Mouse (Mus musculus) forebrain, embryonic 15.5 days (tissue): ENCODE measurements at regions not wholly inside any gene's neighbourhood (a gene's known extent, or its start where the extent isn't known, plus 50 kb on each side); places are given as distances from the start of the nearest gene placed in this dataset.
A peak's percentile ranks its signal among the peaks of the same experiment; 100 is the strongest.

ENCODE experiments used
- ATAC-seq: fragments of 200-750 bp; cut with Nextera tagmentation; replicated peaks from 2 replicates; pipeline ENCODE4 v1.8.0; 2017; ENCODE audit warnings: mild to moderate bottlenecking, moderate TSS enrichment, moderate library complexity
- H3K27ac ChIP-seq: fragments of 300-500 bp; sonication (generic); replicated peaks from 2 replicates; pipeline ENCODE4 v1.5.1; 2015; ENCODE audit warnings: mild to moderate bottlenecking, inconsistent platforms
- H3K27me3 ChIP-seq: fragments of 300-500 bp; sonication (generic); 2 replicates; pipeline ENCODE4 v1.6.1; 2015; ENCODE audit warnings: inconsistent platforms
- H3K36me3 ChIP-seq: fragments of 300-500 bp; sonication (generic); 2 replicates; pipeline ENCODE4 v1.6.1; 2015; ENCODE audit warnings: mild to moderate bottlenecking, inconsistent platforms
- H3K4me1 ChIP-seq: fragments of 300-500 bp; sonication (generic); 2 replicates; pipeline ENCODE4 v1.6.1; 2015; ENCODE audit warnings: inconsistent platforms
- H3K4me2 ChIP-seq: fragments of 300-500 bp; sonication (generic); replicated peaks from 2 replicates; pipeline ENCODE4 v1.6.1; 2015; ENCODE audit warnings: mild to moderate bottlenecking, inconsistent platforms
- H3K4me3 ChIP-seq: fragments of 300-500 bp; sonication (generic); 2 replicates; pipeline ENCODE4 v1.5.1; 2015; ENCODE audit warnings: mild to moderate bottlenecking, inconsistent platforms
- H3K9ac ChIP-seq: fragments of 300-500 bp; sonication (generic); replicated peaks from 2 replicates; pipeline ENCODE4 v1.6.1; 2015; ENCODE audit warnings: mild to moderate bottlenecking, inconsistent platforms
- H3K9me3 ChIP-seq: fragments of 300-500 bp; sonication (generic); 2 replicates; pipeline ENCODE4 v1.6.1; 2016; ENCODE audit warnings: inconsistent platforms
- WGBS: fragments of 180-500 bp; shearing (Covaris S2); methylation state at CpG from one replicate; pipeline ENCODE4 v1.1.7; 2015; ENCODE audit warnings: mixed read lengths; 5-methylcytosine and 5-hydroxymethylcytosine counted together

DNA sequence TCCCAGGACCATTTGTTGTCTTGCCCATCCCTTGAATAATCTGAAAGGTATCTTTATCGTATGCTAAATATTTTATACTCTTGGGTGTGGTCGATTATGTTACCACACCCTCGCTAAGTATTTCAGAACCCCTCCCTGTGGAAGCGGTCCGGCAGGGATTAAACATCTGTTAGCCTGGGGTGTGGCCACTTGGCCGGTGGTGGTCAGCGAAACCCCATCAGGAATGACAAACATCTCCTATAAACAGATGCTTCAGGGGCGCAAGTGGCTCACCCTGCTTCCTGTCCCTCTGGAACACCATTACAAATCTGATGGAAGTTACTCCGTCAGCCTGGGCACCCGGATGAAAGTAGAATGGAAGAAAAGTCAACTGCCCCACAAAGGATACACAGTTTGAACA lies 119.8 kb upstream of the Dyrk2 start:
- Histone ChIP-seq H3K9ac (no peak overlapping the region), H3K36me3 (no peaks in the 10 kb centered on the region), H3K27ac (no peak overlapping the region), H3K4me2 (no peak overlapping the region), H3K4me3 (no peak overlapping the region), H3K9me3 (no peaks in the 10 kb centered on the region), H3K4me1 (no peaks in the 10 kb centered on the region), H3K27me3 (no peaks in the 10 kb centered on the region)
- 89% methylated on average over 10 of the region's 10 CpGs for WGBS
- no peak for ATAC-seq

DNA sequence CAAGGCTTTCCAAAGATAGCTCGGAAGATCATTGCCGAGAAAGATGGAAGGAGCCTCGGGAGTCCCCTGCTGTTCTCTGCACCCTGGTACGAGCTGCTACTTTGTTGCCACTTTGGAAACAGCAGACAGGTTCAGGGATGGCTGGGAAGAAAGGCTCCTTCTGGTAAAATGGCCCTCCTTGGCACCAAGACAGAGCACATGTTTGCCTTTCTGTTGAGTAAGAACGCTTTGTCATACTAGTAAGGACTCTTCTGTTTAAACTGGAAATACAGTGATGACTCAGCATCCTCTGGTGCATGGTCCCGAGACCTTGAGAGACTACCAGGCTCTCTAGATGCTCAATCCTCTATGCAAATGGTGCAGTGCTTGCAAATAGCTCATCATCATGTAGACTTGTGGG lies 118.2 kb upstream of the Dyrk2 start:
- Histone ChIP-seq H3K9me3 (no peaks in the 10 kb centered on the region), H3K27me3 (no peaks in the 10 kb centered on the region), H3K4me2 (no peak overlapping the region), H3K9ac (no peak overlapping the region), H3K4me3 (no peak overlapping the region), H3K36me3 (no peaks in the 10 kb centered on the region), H3K27ac (no peak overlapping the region), H3K4me1 (no peaks in the 10 kb centered on the region)
- WGBS, result 87% methylated on average over 6 of the region's 6 CpGs
- ATAC-seq, result no peak

DNA sequence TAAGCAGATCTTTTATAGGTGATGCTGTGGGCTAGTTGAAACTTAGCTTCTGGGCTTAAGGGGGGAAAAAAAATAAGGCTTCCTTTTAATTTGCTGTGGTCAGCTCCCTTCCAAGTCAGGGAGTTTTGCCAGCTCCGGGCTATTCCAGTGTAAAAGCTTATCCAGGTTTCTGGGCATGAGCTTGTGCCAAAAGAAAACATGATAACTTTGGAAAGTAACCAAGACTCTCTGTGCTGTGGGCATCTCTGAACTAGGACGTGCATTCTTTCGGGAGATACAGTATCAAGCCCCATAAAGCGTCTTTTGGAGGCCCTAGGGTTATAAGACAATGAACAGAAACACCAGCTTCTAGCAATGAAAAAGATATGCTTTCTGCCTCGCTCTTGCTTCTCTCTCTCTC lies 114.6 kb upstream of the Dyrk2 start:
- H3K4me3 ChIP-seq, result no peak overlapping the region
- no peaks in the 10 kb centered on the region for H3K36me3 ChIP-seq
- H3K9me3 ChIP-seq, result no peaks in the 10 kb centered on the region
- H3K4me2 ChIP-seq, result no peak overlapping the region
- no peaks in the 10 kb centered on the region for H3K27me3 ChIP-seq
- no peak for ATAC-seq
- no peak overlapping the region for H3K9ac ChIP-seq
- H3K4me1 ChIP-seq, result 0 out of 2 replicates have a peak, but pooled peaks cover 3% of the 10 kb centered on the region
- no peak overlapping the region for H3K27ac ChIP-seq
- WGBS, result 75% methylated on average over 5 of the region's 5 CpGs

DNA sequence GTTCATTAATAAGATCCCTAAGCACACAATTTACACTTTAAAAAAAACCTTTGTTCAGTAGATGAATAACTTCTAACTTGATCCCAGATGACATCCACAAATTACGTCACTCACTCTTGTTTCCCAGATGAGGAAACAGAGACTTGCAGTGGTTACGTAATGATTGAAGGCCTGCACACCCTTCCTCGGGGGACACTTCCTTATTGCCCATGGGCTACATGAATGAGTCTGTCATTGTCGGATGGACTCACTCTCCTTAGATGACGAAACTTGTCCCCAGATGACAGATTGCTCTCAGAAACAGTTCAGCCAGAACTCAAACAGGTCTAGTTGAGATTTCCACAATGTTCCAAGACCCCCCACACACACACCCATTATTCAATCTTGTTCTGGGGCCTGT lies 111.4 kb upstream of the Dyrk2 start:
- Histone ChIP-seq H3K4me3 (no peak overlapping the region), H3K27me3 (no peaks in the 10 kb centered on the region), H3K36me3 (no peaks in the 10 kb centered on the region), H3K27ac (no peak overlapping the region), H3K9ac (no peak overlapping the region), H3K4me1 (0 out of 2 replicates have a peak, but pooled peaks cover 3% of the 10 kb centered on the region), H3K4me2 (no peak overlapping the region), H3K9me3 (no peaks in the 10 kb centered on the region)
- WGBS, result 76% methylated on average over 5 of the region's 5 CpGs
- no peak for ATAC-seq

DNA sequence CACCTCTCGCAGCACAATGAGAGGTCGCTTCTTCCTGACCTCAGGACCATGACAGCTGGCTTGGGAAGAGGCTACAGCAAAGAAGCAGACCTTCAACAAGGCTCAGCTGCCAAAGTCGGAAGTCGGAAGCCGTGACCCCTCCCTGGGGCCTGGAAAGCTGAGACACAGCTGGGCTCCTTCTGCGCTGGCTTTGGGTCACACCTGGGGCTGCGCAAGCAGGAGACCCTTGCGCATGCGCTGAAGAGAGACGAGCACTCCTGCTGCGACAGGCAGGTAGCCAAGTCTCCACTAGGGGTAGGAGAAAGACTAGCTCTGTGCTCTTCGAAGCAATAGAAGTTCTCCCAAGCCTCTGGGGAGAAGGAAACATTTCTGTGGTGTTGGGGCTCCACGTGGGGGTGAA lies 109.3 kb upstream of the Dyrk2 start:
- H3K4me1 ChIP-seq, result 0 out of 2 replicates have a peak, but pooled peaks cover 3% of the 10 kb centered on the region
- no peak overlapping the region for H3K27ac ChIP-seq
- H3K4me2 ChIP-seq, result no peak overlapping the region
- no peak overlapping the region for H3K4me3 ChIP-seq
- H3K9me3 ChIP-seq, result no peaks in the 10 kb centered on the region
- no peak for ATAC-seq
- 61% methylated on average over 13 of the region's 13 CpGs for WGBS
- H3K27me3 ChIP-seq, result no peaks in the 10 kb centered on the region
- no peaks in the 10 kb centered on the region for H3K36me3 ChIP-seq
- H3K9ac ChIP-seq, result no peak overlapping the region

DNA sequence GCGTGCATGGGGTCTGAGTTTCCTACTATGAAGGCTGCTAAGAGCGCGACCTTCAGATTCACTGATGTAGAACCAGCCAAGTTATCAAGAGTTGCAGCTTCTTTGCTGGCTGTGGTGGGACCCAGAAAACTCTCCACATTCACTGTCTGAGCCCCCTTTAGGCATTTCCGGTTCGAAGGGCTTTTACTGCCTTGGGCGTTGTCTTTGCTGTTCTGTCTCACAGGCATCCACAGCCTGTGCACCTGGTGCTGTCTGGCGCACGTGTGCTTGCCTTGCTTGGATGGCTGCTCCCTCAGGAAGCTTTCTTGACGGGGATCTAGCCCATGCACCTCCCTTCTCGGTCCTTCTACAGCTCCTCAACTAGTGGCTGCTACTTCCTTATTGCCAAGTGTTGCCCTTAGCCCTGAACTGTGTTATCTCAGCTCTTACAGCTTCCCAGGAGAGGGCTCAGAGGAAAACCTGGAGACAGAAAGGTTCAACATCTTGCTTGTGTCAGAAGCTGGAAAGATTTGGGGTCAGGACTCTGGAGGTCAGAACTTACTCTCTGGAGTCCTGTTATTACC lies 108.3 kb upstream of the Dyrk2 start:
- no peaks in the 10 kb centered on the region for H3K36me3 ChIP-seq
- H3K4me3 ChIP-seq, result no peak overlapping the region
- no peaks in the 10 kb centered on the region for H3K9me3 ChIP-seq
- ATAC-seq, result no peak
- no peaks in the 10 kb centered on the region for H3K27me3 ChIP-seq
- H3K9ac ChIP-seq, result no peak overlapping the region
- 84% methylated on average over 10 of the region's 10 CpGs for WGBS
- H3K4me2 ChIP-seq, result no peak overlapping the region
- no peak overlapping the region for H3K27ac ChIP-seq
- H3K4me1 ChIP-seq, result peaks cover 4% of the 10 kb centered on the region; the same call in 1 of the 2 replicates

DNA sequence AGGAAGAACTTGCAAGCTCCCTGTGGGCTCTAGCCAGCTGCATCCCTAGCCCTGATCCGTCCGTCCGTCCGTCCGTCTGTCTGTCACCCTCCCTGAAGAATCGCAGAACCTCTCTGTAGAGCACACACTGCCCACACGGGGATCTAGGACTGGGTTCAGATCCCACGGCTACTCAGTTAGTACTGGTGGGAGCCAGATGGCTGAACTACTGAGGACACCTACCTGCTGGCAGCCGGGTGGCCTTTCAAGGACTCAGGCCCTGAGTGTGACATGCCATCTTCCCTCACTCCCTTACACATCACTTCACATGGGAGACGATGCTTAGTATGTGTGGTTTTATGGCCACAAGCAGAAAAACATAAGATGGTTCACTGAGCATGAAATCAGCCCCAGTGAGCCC lies 106.4 kb upstream of the Dyrk2 start:
- Histone ChIP-seq H3K4me1 (peaks cover 2% of the 10 kb centered on the region; the same call in 1 of the 2 replicates), H3K36me3 (no peaks in the 10 kb centered on the region), H3K27ac (no peak overlapping the region), H3K4me3 (no peak overlapping the region), H3K4me2 (no peak overlapping the region), H3K27me3 (no peaks in the 10 kb centered on the region), H3K9ac (no peak overlapping the region), H3K9me3 (no peaks in the 10 kb centered on the region)
- WGBS, result 83% methylated on average over 10 of the region's 10 CpGs
- ATAC-seq, result no peak

DNA sequence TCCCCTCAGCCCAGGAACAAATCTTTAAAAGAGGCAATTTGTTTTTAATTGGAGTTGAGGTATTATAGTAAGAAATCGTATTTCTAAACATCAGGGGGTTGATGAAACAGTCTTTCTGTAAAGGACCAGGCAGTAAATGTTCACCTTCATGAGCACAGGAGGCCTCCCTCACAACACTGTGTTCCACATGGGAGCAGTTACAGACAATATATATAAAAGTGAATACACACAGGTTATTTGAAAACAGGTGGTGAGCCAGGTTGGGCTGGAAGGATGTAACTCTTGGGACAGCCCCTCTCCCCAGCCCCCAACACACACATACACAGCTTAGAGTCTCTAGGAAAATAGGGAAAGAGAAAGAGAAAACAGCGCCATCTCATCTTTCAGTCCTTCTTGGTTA lies 105.8 kb upstream of the Dyrk2 start:
- no peak overlapping the region for H3K27ac ChIP-seq
- no peak overlapping the region for H3K4me3 ChIP-seq
- no peak for ATAC-seq
- no peak overlapping the region for H3K4me2 ChIP-seq
- 74% methylated on average over 2 of the region's 2 CpGs for WGBS
- H3K36me3 ChIP-seq, result no peaks in the 10 kb centered on the region
- peaks cover 6% of the 10 kb centered on the region for H3K4me1 ChIP-seq
- no peaks in the 10 kb centered on the region for H3K9me3 ChIP-seq
- no peaks in the 10 kb centered on the region for H3K27me3 ChIP-seq
- H3K9ac ChIP-seq, result no peak overlapping the region

DNA sequence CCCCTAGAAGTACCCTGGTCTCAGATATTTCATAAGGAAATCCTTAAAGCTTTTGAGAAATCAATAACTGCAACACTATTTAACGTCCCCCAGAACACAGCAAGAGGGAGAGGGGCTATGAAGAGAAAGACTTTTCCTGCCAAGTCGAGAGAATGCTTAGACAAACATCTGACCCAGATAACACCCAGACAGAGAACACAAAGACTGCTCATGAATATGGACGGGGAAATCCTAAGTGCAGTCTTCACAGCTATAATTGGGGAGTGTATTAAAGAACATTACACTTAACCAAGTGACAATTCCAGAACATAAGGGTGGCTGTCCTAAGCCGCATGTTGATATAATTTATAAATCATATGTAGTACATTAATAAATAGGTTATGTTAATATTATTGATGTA lies 103.3 kb upstream of the Dyrk2 start:
- Histone ChIP-seq H3K4me1 (peaks cover 15% of the 10 kb centered on the region), H3K27me3 (no peaks in the 10 kb centered on the region), H3K4me3 (no peak overlapping the region), H3K9me3 (no peaks in the 10 kb centered on the region), H3K36me3 (no peaks in the 10 kb centered on the region), H3K4me2 (no peak overlapping the region), H3K9ac (no peak overlapping the region), H3K27ac (no peak overlapping the region)
- peak; percentile 49; the same call in 1 of the 2 replicates for ATAC-seq
- WGBS, result 19% methylated on average over 4 of the region's 4 CpGs

DNA sequence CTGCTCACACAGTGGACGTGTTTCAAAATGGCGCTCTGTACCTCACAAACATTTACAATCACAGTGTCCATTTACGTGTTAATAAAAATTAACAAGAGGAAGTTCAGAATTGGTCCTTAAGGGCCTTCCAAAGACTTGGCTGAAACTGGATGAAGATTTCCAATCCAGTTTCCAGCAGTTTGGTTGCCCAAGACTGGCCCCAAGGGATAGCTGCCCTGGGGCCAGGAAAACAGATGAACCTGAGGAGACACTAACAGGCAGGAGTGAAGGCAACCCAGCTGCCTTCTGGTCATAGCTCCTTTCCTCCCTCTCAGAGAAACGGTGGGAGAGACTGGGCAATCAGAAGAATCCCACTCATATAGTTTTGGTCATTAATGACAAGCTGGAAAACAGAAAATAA lies 102.6 kb upstream of the Dyrk2 start:
- H3K4me3 ChIP-seq, result no peak overlapping the region
- no peaks in the 10 kb centered on the region for H3K27me3 ChIP-seq
- H3K9ac ChIP-seq, result no peak overlapping the region
- H3K27ac ChIP-seq, result no peak overlapping the region
- H3K4me2 ChIP-seq, result no peak overlapping the region
- no peaks in the 10 kb centered on the region for H3K9me3 ChIP-seq
- 91% methylated on average over 4 of the region's 4 CpGs for whole genome bisulfite sequencing
- H3K4me1 ChIP-seq, result peaks cover 15% of the 10 kb centered on the region
- H3K36me3 ChIP-seq, result no peaks in the 10 kb centered on the region
- ATAC-seq, result no peak

DNA sequence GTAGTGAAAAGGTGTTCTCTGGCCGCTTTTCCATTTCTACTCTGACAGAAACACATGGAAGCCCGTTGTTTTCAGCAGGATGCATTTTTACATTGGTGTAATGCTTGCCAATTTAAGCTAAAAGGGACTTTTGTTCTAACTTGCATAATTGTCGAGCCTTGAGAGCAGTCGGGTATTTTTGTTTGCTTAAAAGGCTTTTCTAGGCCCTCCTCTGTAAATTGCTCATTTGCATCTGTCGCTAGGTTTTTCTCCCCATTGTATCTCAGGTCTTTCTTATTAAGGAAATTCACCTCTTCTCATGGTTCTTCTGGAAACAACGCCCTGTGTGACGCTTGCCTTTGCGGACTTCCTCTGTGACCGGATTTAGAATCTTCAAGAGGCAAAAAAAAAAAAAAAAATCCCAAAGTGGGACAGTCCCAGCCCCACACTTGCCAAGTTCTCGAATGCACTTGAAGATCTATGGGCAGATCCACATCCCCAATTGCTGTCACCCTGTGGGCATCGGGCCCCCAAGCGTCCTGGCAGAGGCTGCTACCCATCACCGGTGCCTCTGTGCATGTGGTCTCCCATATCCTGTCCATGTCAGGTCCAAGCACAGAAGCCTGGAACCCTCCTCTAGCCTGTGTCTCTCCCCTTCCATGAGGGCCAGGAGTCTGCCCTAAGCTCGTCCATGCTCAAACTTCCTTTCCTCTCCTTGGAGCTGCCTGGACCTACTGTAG lies 100.6 kb upstream of the Dyrk2 start:
- Histone ChIP-seq H3K4me1 (peaks cover 15% of the 10 kb centered on the region), H3K9ac (no peak overlapping the region), H3K27me3 (no peaks in the 10 kb centered on the region), H3K4me2 (no peak overlapping the region), H3K36me3 (no peaks in the 10 kb centered on the region), H3K4me3 (no peak overlapping the region), H3K27ac (peak overlapping the region; percentile 28), H3K9me3 (no peaks in the 10 kb centered on the region)
- peak; percentile 71 for ATAC-seq
- WGBS, result 20% methylated on average over 14 of the region's 14 CpGs

DNA sequence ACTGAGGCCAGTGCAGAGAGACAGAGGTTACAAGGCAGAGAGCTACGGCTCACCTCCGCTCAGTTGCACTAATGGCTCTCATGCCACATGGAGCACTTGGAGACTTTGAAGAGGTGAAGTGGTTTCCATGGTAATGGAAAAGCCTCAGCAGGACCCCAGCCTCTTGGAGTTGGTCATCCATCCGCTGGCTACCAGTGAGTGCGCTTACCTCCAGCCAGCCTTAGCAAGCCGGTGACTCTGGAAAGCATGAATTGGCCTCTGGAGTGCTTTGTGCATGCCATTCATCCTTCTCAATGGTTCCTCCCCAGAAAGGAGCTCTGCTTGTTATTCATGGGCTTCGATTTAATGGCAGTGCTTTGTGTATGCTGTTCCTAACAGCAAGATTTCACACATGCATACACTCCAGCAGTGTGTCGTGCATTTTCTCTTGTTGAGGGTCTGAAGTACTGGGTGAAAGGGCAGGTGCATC lies 91.7 kb upstream of the Dyrk2 start:
- 0 out of 2 replicates have a peak overlapping the region, but pooled peaks have one; percentile 6 for H3K27ac ChIP-seq

More for the DNA sequence above, 91.7 kb upstream of the Dyrk2 start:
- ATAC-seq, result peak; percentile 87
- no peak overlapping the region for H3K4me3 ChIP-seq
- no peaks in the 10 kb centered on the region for H3K9me3 ChIP-seq
- H3K36me3 ChIP-seq, result no peaks in the 10 kb centered on the region
- no peaks in the 10 kb centered on the region for H3K27me3 ChIP-seq
- no peak overlapping the region for H3K4me2 ChIP-seq
- H3K4me1 ChIP-seq, result peaks cover 22% of the 10 kb centered on the region
- 5% methylated on average over 7 of the region's 7 CpGs for WGBS
- no peak overlapping the region for H3K9ac ChIP-seq
